Mouse (Mus musculus): ENCODE measurements around the gene Tspear. TPM values are rescaled to one million over a fixed set of nuclear protein-coding genes. Genes with fewer than 3 reads are reported as not detected.

Gene Tspear
- polyA plus RNA-seq, 1 experiment from 2014 or later, result 0.07 TPM

DNA sequence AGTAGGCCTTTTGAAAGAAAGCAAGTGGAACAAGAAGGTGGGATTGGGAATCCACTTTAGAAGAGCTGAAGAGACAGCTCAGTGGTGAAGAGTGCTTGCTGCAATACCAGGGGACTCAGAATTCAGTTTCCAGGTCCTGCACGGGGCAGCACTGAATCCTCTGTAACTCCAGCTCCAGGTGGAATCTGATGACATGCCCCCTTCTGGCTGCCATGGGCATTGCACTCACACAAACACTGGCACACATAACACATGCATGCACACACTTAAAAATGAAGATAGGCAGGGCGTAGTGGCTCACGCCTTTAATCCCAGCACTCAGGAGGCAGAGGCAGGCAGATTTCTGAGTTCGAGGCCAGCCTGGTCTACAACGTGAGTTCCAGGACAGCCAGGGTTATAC is 196.2 kb downstream of the Tspear start:
- Histone ChIP-seq H3K36me3 (no peaks in the 10 kb centered on the region), H3K27me3 (replicated peaks) (peaks cover 12% of the 10 kb centered on the region), H3K9ac (no peak overlapping the region), H3K4me3 (no peak overlapping the region), H3K4me2 (no peak overlapping the region), H3K9me3 (no peaks in the 10 kb centered on the region), H3K4me1 (no peaks in the 10 kb centered on the region), H3K27ac (replicated peaks) (no peak overlapping the region)
- WGBS, result 78% methylated on average over 5 of the region's 5 CpGs
- no peak for ATAC-seq (ENCODE audit: extremely low read depth, insufficient number of reproducible peaks, low FRiP score, low TSS enrichment)

DNA sequence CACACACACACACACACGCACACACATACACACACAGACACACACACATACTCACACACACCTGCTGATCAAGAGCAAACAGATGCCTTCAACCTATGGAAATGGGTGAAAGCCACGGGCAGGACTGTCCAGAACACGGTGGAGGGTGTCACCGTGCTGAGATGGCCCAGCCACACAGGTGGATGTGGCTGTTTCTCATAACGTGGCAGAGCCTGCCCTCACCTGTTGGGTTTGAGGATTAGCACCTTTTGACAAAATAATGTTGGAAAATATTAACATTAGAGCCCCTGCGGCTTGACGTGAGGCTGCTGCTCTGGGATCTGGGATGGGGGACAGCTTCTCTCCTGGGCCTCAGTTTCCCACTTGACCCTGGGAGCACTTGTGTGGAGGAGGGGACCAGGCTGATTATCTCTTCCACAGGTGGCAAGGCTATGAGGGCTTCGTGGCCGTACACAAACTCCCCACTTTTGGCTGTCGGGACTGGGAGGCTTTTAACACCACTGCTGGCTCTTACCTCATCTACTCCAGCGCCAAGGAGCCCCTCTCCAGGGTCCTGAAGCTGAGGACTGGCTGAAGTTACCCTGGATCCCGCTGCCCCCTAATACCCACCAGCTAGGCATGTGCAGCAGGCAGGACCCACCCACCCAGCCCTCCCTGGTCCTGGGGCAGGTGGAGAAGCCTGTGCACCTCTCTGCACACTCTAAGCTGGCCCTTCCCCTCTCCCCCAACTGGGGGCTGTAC is 199.8 kb downstream of the Tspear start:
- Histone ChIP-seq H3K27me3 (replicated peaks) (peaks cover 17% of the 10 kb centered on the region), H3K9me3 (0 out of 2 replicates have a peak, but pooled peaks cover 5% of the 10 kb centered on the region), H3K4me1 (no peaks in the 10 kb centered on the region), H3K36me3 (no peaks in the 10 kb centered on the region), H3K4me2 (no peak overlapping the region), H3K9ac (no peak overlapping the region), H3K4me3 (no peak overlapping the region), H3K27ac (replicated peaks) (no peak overlapping the region)
- WGBS, result 41% methylated on average over 12 of the region's 12 CpGs
- no peak for ATAC-seq (ENCODE audit: extremely low read depth, insufficient number of reproducible peaks, low FRiP score, low TSS enrichment)

DNA sequence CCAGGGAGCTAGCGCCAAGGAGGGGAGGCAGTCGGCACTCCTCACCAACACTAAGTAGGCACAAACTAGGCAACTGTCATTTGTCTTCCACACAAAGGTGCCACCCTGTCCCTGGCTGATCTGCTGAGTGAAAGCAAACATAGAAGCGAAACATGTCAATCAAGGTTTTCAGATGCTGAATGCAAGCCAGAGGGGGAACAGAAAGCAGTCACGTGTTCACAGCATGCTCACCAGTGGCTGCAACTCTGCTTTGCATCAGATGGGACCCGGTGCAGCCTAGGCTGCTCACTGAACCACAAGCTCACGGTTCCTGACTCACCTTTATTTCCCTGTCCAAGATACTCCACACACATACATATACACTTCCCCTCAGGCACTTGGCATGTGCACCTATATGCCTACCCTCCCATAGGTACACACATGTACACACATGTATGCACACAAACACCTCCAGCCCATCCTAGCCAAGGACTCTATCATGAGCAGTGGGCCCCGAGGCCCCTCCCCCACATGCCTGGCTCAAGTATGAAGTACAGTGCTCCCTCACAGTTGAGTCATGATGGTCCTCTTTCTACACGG is 204.7 kb downstream of the Tspear start:
- Histone ChIP-seq H3K9me3 (0 out of 2 replicates have a peak, but pooled peaks cover 5% of the 10 kb centered on the region), H3K9ac (no peak overlapping the region), H3K27me3 (replicated peaks) (peaks cover 15% of the 10 kb centered on the region), H3K27ac (replicated peaks) (no peak overlapping the region), H3K4me3 (no peak overlapping the region), H3K4me1 (no peaks in the 10 kb centered on the region), H3K4me2 (no peak overlapping the region), H3K36me3 (no peaks in the 10 kb centered on the region)
- WGBS, result 72% methylated on average over 8 of the region's 8 CpGs
- no peak for ATAC-seq (ENCODE audit: extremely low read depth, insufficient number of reproducible peaks, low FRiP score, low TSS enrichment)

DNA sequence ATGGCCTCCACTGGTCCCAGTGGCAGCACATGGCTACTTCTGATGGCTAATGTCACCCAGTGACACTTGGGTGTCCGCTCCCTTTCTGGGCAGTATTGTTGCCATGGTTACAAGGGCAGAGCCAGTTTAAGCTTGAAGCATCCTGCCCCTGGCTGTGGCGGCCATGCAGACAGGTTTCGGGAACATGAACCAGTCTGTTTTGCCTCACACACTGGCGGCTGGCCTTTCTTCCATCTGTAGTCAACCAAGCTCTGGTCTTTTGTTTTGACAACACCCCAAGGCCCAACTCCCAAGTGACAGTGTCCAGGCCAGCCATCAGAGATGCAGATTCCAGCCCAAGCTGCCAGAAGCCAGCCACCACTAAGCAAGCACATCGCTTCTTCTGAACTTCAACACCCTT is 209.2 kb downstream of the Tspear start:
- 40% methylated on average over 5 of the region's 5 CpGs for WGBS
- no peak overlapping the region for H3K27ac ChIP-seq (replicated peaks)

DNA sequence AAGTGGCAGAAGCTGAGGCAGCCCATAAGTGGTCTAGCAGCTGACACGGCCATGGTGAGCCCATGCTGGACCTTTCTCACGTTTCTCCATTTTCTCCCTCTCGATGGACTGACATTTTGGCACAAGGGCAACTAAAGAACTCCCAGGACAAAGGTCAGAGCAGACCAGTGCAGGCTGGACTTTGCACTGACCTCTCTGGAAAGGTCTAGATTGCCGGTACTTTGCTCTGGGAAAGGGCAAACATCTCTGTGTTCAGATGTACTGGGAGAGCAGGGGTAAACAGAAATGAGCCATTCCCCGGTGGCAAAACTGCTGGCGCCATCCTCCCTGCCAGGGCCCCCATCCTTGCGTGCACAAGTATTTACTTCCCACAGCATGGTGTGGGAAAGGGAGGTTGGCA is 213.8 kb downstream of the Tspear start:
- no peak for ATAC-seq (ENCODE audit: extremely low read depth, insufficient number of reproducible peaks, low FRiP score, low TSS enrichment)
- WGBS, result 73% methylated on average over 7 of the region's 7 CpGs
- H3K9me3 ChIP-seq, result no peaks in the 10 kb centered on the region
- peaks cover 26% of the 10 kb centered on the region for H3K27me3 ChIP-seq (replicated peaks)
- no peak overlapping the region for H3K4me3 ChIP-seq
- H3K4me1 ChIP-seq, result peaks cover 10% of the 10 kb centered on the region; the same call in 1 of the 2 replicates
- no peak overlapping the region for H3K27ac ChIP-seq (replicated peaks)
- H3K9ac ChIP-seq, result no peak overlapping the region
- no peak overlapping the region for H3K4me2 ChIP-seq
- H3K36me3 ChIP-seq, result no peaks in the 10 kb centered on the region

More for the DNA sequence above, 209.2 kb downstream of the Tspear start:
- peaks cover 15% of the 10 kb centered on the region for H3K27me3 ChIP-seq (replicated peaks)
- H3K4me1 ChIP-seq, result no peaks in the 10 kb centered on the region
- no peak overlapping the region for H3K4me3 ChIP-seq
- no peaks in the 10 kb centered on the region for H3K9me3 ChIP-seq
- no peaks in the 10 kb centered on the region for H3K36me3 ChIP-seq
- no peak overlapping the region for H3K9ac ChIP-seq
- no peak for ATAC-seq (ENCODE audit: extremely low read depth, insufficient number of reproducible peaks, low FRiP score, low TSS enrichment)
- H3K4me2 ChIP-seq, result no peak overlapping the region

DNA sequence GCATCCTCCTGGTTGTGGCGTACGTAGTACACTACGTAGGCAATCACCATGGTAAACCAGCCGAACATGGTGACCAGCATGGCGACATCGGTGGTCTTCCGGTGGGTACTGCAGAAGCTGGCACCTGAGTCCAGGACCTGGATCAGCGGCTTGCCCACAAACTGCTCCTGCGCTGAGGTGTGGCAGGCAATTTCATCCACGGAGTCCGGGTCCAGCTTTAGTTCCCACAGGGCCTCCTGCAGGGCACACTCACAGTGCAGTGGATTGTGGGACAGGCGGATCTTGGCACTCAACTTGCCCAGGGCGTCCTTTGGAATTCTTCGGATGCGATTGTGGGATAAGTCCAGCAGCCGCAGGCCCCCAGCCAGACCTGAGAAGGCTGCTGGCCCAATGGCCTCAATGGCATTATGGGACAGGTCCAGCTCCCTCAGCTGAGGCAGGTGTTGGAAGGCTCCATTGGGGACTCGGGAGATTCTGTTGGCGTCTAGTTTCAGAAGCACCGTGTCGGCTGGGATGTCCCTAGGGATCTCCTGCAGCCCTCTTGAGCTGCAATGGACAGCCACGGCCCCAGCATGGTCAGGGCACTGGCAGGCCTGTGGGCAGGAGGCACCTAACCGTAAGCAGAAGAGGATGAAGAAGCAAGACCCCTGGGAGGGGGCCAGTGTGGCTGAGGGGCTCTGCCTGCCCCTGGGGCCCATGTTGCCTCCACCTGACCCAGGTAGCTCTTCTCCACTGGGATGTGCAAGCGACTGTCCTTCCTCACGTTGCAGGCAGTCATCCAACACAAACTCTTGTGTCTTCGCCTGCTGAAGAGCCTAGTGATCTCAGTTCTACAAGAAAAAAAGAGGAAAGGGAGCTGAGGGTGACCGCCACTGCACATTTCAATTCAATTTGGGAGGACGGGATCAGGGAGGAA is 214.8 kb downstream of the Tspear start:
- H3K4me1 ChIP-seq, result peaks cover 10% of the 10 kb centered on the region; the same call in 1 of the 2 replicates
- no peak for ATAC-seq (ENCODE audit: extremely low read depth, insufficient number of reproducible peaks, low FRiP score, low TSS enrichment)
- H3K27ac ChIP-seq (replicated peaks), result no peak overlapping the region
- H3K9me3 ChIP-seq, result no peaks in the 10 kb centered on the region
- no peak overlapping the region for H3K9ac ChIP-seq
- 81% methylated on average over 27 of the region's 27 CpGs for WGBS
- peak overlapping the region; percentile 87 for H3K4me2 ChIP-seq
- H3K36me3 ChIP-seq, result no peaks in the 10 kb centered on the region
- H3K27me3 ChIP-seq (replicated peaks), result peaks cover 26% of the 10 kb centered on the region
- H3K4me3 ChIP-seq, result peak overlapping the region; percentile 66

DNA sequence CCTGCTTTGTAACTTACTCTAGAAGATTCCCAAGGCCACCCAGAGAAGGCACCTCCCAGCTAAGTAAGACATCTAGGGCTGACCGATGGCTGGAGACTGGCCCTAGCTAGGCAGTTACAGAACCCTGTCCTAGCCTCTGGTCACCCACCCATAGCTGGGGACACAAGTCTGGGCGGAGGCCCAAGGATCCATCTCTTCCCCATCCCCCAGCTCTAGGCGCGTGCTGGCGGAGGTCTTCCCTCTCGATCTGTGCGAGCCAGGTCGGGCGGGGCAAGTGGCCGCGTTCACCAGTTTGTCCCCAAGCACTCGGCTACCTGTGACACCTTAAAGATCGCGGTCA is 215.5 kb downstream of the Tspear start:
- H3K4me3 ChIP-seq, result peak overlapping the region; percentile 66
- H3K27ac ChIP-seq (replicated peaks), result no peak overlapping the region
- peaks cover 10% of the 10 kb centered on the region; the same call in 1 of the 2 replicates for H3K4me1 ChIP-seq
- peak overlapping the region; percentile 87 for H3K4me2 ChIP-seq
- 4% methylated on average over 14 of the region's 14 CpGs for whole genome bisulfite sequencing
- peaks cover 26% of the 10 kb centered on the region for H3K27me3 ChIP-seq (replicated peaks)
- 0 out of 2 replicates have a peak, but pooled peaks cover 3% of the 10 kb centered on the region for H3K9me3 ChIP-seq
- H3K36me3 ChIP-seq, result no peaks in the 10 kb centered on the region
- peak overlapping the region; percentile 80 for H3K9ac ChIP-seq
- no peak for ATAC-seq (ENCODE audit: extremely low read depth, insufficient number of reproducible peaks, low FRiP score, low TSS enrichment)

DNA sequence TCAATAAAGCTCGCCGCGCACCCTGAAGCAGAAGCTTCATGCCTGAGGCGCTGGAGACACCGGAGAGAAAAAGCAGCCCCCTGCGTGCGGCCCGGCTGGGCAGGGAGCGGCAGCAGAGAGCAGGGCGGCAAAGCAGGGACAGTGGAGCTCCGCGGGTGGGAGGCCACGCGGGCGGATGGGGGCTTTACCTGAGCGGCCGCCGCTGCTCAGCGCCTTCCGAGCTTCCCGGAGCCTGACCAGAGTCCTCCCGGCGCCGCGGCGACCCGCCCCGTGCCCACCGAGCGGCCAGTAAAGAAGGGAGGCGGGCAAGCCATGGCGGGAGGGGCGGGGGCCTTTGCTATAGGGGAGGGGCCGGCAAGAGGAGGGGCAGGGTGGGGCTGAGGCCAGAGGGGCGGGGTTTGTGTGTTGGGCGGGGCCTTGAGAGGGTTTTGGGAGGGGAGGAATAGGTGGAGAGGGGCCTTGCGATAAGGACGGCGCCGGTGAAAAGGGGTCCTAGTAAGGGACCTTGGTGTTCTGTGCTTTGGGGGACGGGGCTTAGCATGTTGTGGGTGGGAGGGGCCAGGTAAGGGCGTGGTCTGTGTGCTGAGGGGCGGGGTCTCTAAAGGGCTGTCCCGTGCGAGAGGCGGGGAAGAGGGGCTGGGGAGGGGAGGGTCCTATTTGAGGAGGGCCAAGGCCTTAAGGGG is 216.0 kb downstream of the Tspear start, which contains the start of gene Lrrc3:
Gene Lrrc3, minus strand, starts transcription at position 326 of the 683 bp plus-strand sequence.
- H3K27me3 ChIP-seq (replicated peaks), result peaks cover 26% of the 10 kb centered on the region
- H3K27ac ChIP-seq (replicated peaks), result no peak within 1 kb of the TSS
- no peaks in the 10 kb centered on the region for H3K36me3 ChIP-seq
- peaks cover 3% of the 10 kb centered on the region; the same call in 1 of the 2 replicates for H3K9me3 ChIP-seq
- H3K4me1 ChIP-seq, result peaks cover 10% of the 10 kb centered on the region; the same call in 1 of the 2 replicates
- under 1% methylated on average over 42 of the region's 46 CpGs for WGBS
- peak within 1 kb of the TSS; percentile 80 for H3K9ac ChIP-seq
- H3K4me3 ChIP-seq, result peak within 1 kb of the TSS; percentile 66
- ATAC-seq (ENCODE audit: extremely low read depth, insufficient number of reproducible peaks, low FRiP score, low TSS enrichment), result peak; percentile 32
- H3K4me2 ChIP-seq, result peak within 1 kb of the TSS; percentile 87

DNA sequence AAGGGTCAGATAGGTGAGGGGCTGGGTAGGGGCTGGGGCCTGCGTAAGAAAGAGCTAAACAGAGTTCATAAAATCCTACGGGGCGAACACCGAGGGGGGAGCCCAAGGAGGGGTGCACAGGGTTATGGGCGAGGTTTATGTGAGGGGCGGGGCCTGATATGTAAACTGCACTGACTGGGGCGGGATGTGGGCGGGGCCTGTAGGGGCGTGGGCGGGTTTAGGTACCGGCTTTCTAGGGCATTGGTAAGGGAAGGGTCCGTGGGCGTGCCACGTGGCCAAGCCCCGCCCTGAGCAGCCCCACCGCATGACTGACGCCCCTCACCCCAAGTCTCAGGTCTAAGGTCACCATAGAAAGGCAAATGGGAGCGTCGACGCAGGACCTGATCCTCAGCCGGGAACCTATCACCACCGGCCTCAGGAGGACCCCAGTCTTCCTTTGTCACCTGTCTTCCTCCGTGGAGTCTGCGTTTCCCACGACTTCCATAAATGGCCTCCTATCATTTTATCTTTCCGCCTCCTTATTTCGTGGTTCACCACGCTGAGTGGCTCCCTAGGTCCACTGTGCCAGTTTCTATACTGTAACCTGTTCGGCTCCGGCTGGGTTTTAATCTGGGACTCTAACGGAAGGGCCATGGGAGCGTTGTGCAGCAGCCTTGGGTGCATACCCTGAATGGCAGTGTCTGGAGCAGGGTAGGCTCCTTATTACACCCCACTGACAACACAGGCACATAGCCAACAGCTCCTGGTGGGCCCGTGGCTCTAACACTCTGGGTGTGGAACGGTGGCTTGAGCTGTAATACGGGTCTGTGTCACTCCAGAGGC is 216.7 kb downstream of the Tspear start:
- ATAC-seq (ENCODE audit: extremely low read depth, insufficient number of reproducible peaks, low FRiP score, low TSS enrichment), result peak; percentile 55
- H3K36me3 ChIP-seq, result no peaks in the 10 kb centered on the region
- H3K4me2 ChIP-seq, result peak overlapping the region; percentile 87
- 6% methylated on average over 35 of the region's 35 CpGs for WGBS
- H3K27ac ChIP-seq (replicated peaks), result no peak overlapping the region
- H3K27me3 ChIP-seq (replicated peaks), result peaks cover 25% of the 10 kb centered on the region
- H3K4me3 ChIP-seq, result peak overlapping the region; percentile 66
- peaks cover 3% of the 10 kb centered on the region; the same call in 1 of the 2 replicates for H3K9me3 ChIP-seq
- peak overlapping the region; percentile 80 for H3K9ac ChIP-seq
- peaks cover 10% of the 10 kb centered on the region; the same call in 1 of the 2 replicates for H3K4me1 ChIP-seq

DNA sequence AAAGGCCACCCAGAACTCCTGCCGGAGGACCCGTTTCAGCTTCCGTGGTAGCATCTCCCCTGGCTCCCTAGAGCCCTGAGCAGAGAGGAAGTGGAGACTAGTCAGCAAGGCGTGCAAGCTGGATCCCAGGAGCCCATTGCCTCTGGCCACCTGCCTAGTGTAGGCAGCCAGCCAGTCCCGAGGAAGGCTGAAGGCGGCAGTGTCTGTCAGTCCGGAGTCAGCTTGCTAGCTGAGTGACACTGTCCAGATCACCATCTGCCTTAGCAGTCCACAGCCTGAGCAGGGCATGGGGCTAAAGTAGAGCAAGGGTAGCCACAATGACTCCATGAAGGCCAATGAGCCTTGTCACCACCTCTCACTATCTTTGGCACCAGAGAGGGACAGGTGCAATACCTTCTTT is 226.2 kb downstream of the Tspear start:
- Histone ChIP-seq H3K27ac (replicated peaks) (peak overlapping the region; percentile 20; the same call in 1 of the 2 replicates), H3K4me2 (peak overlapping the region; percentile 7; the same call in 1 of the 2 replicates), H3K36me3 (no peaks in the 10 kb centered on the region), H3K4me3 (no peak overlapping the region), H3K4me1 (peaks cover 17% of the 10 kb centered on the region), H3K27me3 (replicated peaks) (0 out of 2 replicates have a peak, but pooled peaks cover 7% of the 10 kb centered on the region), H3K9me3 (no peaks in the 10 kb centered on the region; the same call in 1 of the 2 replicates), H3K9ac (no peak overlapping the region)
- ATAC-seq (ENCODE audit: extremely low read depth, insufficient number of reproducible peaks, low FRiP score, low TSS enrichment), result peak; percentile 43; the same call in 1 of the 2 replicates
- WGBS, result 27% methylated on average over 7 of the region's 7 CpGs
